Mouse (Mus musculus) hindbrain, embryonic 10.5 days (tissue): ENCODE measurements around the gene Gsdma3. TPM values are rescaled to one million over a fixed set of nuclear protein-coding genes. Genes with fewer than 3 reads are reported as not detected.

Source experiments
- DNase-seq: peaks from one replicate; pipeline ENCODE4 v3.0.0-alpha.2; 2017; ENCODE audit warnings: low spot score
- H3K27ac ChIP-seq: fragments of 300-500 bp; sonication (generic); 2 replicates; pipeline ENCODE4 v1.5.1; 2016; ENCODE audit warnings: mild to moderate bottlenecking, moderate library complexity
- H3K27me3 ChIP-seq: fragments of 300-500 bp; sonication (generic); 2 replicates; pipeline ENCODE4 v1.6.1; 2016; ENCODE audit warnings: mild to moderate bottlenecking; ENCODE audit not compliant: poor library complexity, insufficient read depth, severe bottlenecking
- H3K36me3 ChIP-seq: fragments of 300-500 bp; sonication (generic); 2 replicates; pipeline ENCODE4 v1.6.1; 2016; ENCODE audit warnings: mild to moderate bottlenecking, moderate library complexity
- H3K4me1 ChIP-seq: fragments of 300-500 bp; sonication (generic); replicated peaks from 2 replicates; pipeline ENCODE4 v1.6.1; 2016; ENCODE audit warnings: mild to moderate bottlenecking
- H3K4me3 ChIP-seq: fragments of 300-500 bp; sonication (generic); 2 replicates; pipeline ENCODE4 v1.5.1; 2016; ENCODE audit warnings: mild to moderate bottlenecking, moderate library complexity
- H3K9me3 ChIP-seq: fragments of 300-500 bp; sonication (generic); 2 replicates; pipeline ENCODE4 v1.6.1; 2016; ENCODE audit warnings: mild to moderate bottlenecking, moderate library complexity
- WGBS: fragments of 180-500 bp; shearing (Covaris S2); methylation state at CpG from one replicate; pipeline ENCODE4 v1.1.7; 2016; 5-methylcytosine and 5-hydroxymethylcytosine counted together
- polyA plus RNA-seq: library from polyadenylated mRNA; unstranded; fragments of >200 nt; fragmentation: Nextera tagmentation; extraction: Ambion mirVana; gene quantifications from 2 replicates; pipeline ENCODE4 v1.2.1, GENCODE M21; 2016

The Gsdma3 gene
- polyA plus RNA-seq, 1 experiment from 2014 or later: not detected

DNA sequence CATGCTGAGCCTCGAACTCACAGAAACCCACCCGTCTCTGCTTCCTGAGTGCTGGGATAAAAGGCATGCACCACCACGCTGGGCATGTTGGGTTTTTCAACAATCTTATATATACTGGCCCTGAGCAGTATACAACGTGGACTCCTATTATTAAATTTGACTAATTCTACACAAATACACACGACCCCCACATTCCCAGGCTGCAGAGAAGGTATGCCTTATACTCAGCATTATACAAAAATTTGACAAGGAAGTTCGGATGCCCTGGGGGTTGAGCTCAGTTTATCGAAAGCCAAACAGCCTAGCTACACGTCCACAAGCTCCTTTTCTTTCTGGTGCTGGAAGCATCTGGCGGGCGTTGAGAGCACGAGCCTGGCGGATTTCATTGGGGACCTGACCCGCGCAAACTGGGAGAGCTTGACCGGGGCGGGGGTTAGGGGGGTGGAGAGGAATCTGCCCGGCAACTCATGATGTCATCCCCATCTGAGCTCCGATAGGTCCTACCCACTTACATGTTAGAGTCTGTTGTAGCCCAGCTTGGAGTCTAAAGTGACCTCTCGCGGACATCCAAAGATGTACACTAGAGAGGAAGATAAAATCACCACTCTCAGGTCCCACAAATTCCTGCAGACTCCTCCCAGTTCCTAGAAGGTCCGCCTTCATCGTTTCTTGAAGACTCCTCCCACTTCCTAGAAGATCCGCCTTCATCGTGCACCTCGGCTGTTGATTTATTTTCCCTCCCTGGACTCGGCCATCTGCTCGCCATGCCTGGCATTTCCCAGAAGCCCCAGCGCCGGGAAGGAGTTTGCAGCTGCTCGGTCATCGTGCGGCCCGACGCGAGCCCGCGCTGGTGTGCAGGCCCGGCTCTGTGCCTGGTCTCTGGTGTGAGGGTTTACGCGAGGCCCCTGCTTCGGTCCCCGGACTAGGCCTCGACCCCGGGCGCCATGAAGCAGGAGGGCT lies 55.9 kb downstream of the Gsdma3 start, which contains the start of gene Psmd3:
TSS of gene Psmd3 (plus strand) at position 769 of the 960 bp plus-strand sequence.
- Histone ChIP-seq H3K4me3 (peak within 1 kb of the TSS; percentile 93), H3K27ac (peak within 1 kb of the TSS; percentile 94), H3K36me3 (peaks cover 28% of the 10 kb centered on the region), H3K9me3 (no peaks in the 10 kb centered on the region), H3K4me1 (peaks cover 22% of the 10 kb centered on the region), H3K27me3 (no peaks in the 10 kb centered on the region)
- peak; percentile 98 for DNase-seq
- 5% methylated on average over 45 of the region's 45 CpGs for WGBS

DNA sequence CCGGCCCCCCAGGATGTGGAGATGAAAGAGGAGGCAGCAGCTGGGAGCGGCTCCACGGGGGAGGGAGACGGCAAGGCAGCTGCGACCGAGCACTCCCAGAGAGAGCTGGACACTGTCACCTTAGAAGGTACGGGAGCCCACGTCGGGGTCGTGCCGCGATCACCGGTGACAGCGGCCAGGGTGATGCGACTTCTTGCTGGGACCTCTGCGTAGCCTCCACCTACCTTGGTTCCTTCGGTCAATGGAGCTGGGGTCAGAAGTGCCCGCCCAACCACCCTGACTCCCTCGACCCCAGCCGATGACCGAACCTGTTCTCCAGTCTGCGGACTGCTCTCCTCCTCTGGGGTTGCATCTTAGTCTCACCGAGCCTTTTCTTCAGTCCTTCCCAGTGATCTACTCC lies 56.7 kb downstream of the Gsdma3 start:
- under 1% methylated on average over 23 of the region's 23 CpGs for WGBS

DNA sequence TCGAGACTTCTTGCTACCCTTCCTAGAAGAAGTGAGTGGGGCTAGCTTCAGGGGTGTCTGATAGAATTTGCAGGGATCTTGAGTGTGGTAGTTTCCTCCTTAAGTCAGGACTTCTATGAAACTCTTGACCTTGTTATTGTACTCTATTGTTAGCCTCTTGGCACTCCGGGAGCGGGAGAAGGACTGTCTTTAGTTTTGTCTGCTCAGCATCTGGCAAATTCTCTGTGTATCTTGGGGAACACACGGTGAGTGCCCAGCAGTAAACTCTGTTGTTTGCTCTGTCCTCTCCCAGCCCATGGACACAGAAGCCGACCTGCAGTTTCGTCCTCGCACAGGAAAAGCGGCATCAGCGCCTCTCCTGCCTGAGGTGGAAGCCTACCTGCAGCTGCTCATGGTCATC lies 59.5 kb downstream of the Gsdma3 start:
- H3K36me3 ChIP-seq: peaks cover 61% of the 10 kb centered on the region
- H3K27me3 ChIP-seq: no peaks in the 10 kb centered on the region
- H3K4me3 ChIP-seq: no peak overlapping the region
- 94% methylated on average over 9 of the region's 9 CpGs for WGBS
- no peak for DNase-seq
- H3K4me1 ChIP-seq: peaks cover 22% of the 10 kb centered on the region
- H3K27ac ChIP-seq: no peak overlapping the region
- no peaks in the 10 kb centered on the region for H3K9me3 ChIP-seq

More for the DNA sequence above, 56.7 kb downstream of the Gsdma3 start:
- H3K27ac ChIP-seq: peak overlapping the region; percentile 94
- peaks cover 35% of the 10 kb centered on the region for H3K36me3 ChIP-seq
- DNase-seq: no peak
- H3K4me3 ChIP-seq: peak overlapping the region; percentile 93
- no peaks in the 10 kb centered on the region for H3K9me3 ChIP-seq
- no peaks in the 10 kb centered on the region for H3K27me3 ChIP-seq
- peaks cover 22% of the 10 kb centered on the region for H3K4me1 ChIP-seq

DNA sequence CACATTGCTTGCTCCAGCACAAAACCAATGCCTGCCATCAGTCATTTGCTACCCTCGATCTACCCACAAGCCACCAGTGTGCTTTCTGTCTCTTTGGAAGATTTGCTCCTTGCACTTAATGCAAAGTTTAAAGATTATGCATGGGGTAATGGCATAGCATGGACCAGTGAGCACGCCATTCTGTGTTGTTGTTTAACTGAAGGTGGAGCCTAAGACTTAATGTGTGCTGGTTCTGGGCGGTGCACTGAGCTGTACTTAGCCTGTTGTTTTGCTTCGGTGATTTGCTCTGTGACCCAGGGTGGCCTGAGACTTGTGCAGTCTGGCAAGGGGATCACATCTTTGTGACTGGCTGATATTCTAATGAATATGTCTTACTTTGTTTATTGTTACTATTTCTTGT lies 60.8 kb downstream of the Gsdma3 start:
- WGBS: 92% methylated on average over 4 of the region's 4 CpGs
- Histone ChIP-seq H3K27ac (no peak overlapping the region), H3K4me3 (no peak overlapping the region), H3K4me1 (peaks cover 16% of the 10 kb centered on the region), H3K9me3 (no peaks in the 10 kb centered on the region), H3K27me3 (no peaks in the 10 kb centered on the region), H3K36me3 (peaks cover 74% of the 10 kb centered on the region)
- DNase-seq: no peak

Other genes with a start within 250 kb of the Gsdma3 start
- 0.17 and 0.29 TPM in 2 replicates for gene Tcap, start 242.5 kb upstream of the Gsdma3 start, polyA plus RNA-seq
- 0.65 and 1.2 TPM in 2 replicates for gene Pnmt, start 239.9 kb upstream of the Gsdma3 start, polyA plus RNA-seq
- gene Pgap3, start 225.9 kb upstream of the Gsdma3 start, polyA plus RNA-seq: 9.3 and 9.8 TPM in 2 replicates
- gene Erbb2, start 213.9 kb upstream of the Gsdma3 start, polyA plus RNA-seq: 23.3 TPM in 2 replicates
- 120 and 161 TPM in 2 replicates for gene Mien1, start 187.4 kb upstream of the Gsdma3 start, polyA plus RNA-seq
- gene Grb7, start 180.0 kb upstream of the Gsdma3 start, polyA plus RNA-seq: 3.6 and 8.6 TPM in 2 replicates
- gene Ikzf3, start 80.3 kb upstream of the Gsdma3 start, polyA plus RNA-seq: 0.07 and 0.11 TPM in 2 replicates
- 0.14 and 0.37 TPM in 2 replicates for gene Zpbp2, start 75.3 kb upstream of the Gsdma3 start, polyA plus RNA-seq
- gene Ormdl3, start 39.0 kb upstream of the Gsdma3 start, polyA plus RNA-seq: 59.4 and 66.2 TPM in 2 replicates
- gene Lrrc3c, start 28.1 kb upstream of the Gsdma3 start, polyA plus RNA-seq: not detected in 2 replicates
- gene Gm12355, start 699 bp upstream of the Gsdma3 start, polyA plus RNA-seq: 1.3 and 1.4 TPM in 2 replicates
- not detected in 2 replicates for gene Gsdma2, start 20.4 kb downstream of the Gsdma3 start, polyA plus RNA-seq
- gene Gsdma, start 38.0 kb downstream of the Gsdma3 start, polyA plus RNA-seq: 0.09 TPM in 1 of 2 replicates, not detected in the other
- 251 and 281 TPM in 2 replicates for gene Psmd3, start 56.2 kb downstream of the Gsdma3 start, polyA plus RNA-seq
- gene Csf3, start 74.9 kb downstream of the Gsdma3 start, polyA plus RNA-seq: not detected in 2 replicates
- gene Med24, start 103.1 kb downstream of the Gsdma3 start, polyA plus RNA-seq: 76.9 and 83.6 TPM in 2 replicates
- gene Thra, start 114.3 kb downstream of the Gsdma3 start, polyA plus RNA-seq: 12.8 and 22.2 TPM in 2 replicates
- 1.2 and 1.5 TPM in 2 replicates for gene Nr1d1, start 149.0 kb downstream of the Gsdma3 start, polyA plus RNA-seq
- gene Msl1, start 169.2 kb downstream of the Gsdma3 start, polyA plus RNA-seq: 24.4 and 25.2 TPM in 2 replicates
- 49.5 and 55.9 TPM in 2 replicates for gene Casc3, start 178.5 kb downstream of the Gsdma3 start, polyA plus RNA-seq
- gene Rapgefl1, start 210.4 kb downstream of the Gsdma3 start, polyA plus RNA-seq: 1.1 and 2.2 TPM in 2 replicates
- 4.6 and 4.7 TPM in 2 replicates for gene Wipf2, start 237.3 kb downstream of the Gsdma3 start, polyA plus RNA-seq